In genomic region chr14:3651730-3652129, GRCm38 (mm10) we compare ENCODE assay signal across 2 mouse cellular contexts. TPM values are rescaled to one million over a fixed set of nuclear protein-coding genes. Genes with fewer than 3 reads are reported as not detected.
"Had no signal": no experiment of that assay in that cellular context is flagged by ENCODE, and none has a peak within 500 bp of the region (broad histone marks: within the 10 kb centered on the region; RNA-seq: fewer than 3 reads in every experiment).

TSS of gene Gm3020 (plus strand) at chr14:3652030.

RNA-seq across cellular contexts. Expression of gene Gm3020, which starts in this region (rescaled TPM):
- polyA plus RNA-seq: liver, adult 2 months; liver, embryonic 12.5 days had no signal
